Mouse (Mus musculus) forebrain, embryonic 11.5 days (tissue): ENCODE data around the gene Gm10217. TPM values are rescaled to one million over a fixed set of nuclear protein-coding genes. Genes with fewer than 3 reads are reported as not detected.

ENCODE experiments used
- ATAC-seq: fragments of 200-750 bp; cut with Nextera tagmentation; replicated peaks from 2 replicates; pipeline ENCODE4 v1.8.0; 2017; ENCODE audit warnings: moderate TSS enrichment; ENCODE audit not compliant: low FRiP score
- DNase-seq: peaks from one replicate; pipeline ENCODE4 v3.0.0-alpha.2; 2017; ENCODE audit warnings: low spot score
- H3K27ac ChIP-seq: fragments of 300-500 bp; sonication (generic); 2 replicates; pipeline ENCODE4 v1.5.1; 2014; ENCODE audit warnings: low read depth, low read length
- H3K27me3 ChIP-seq: fragments of 300-500 bp; sonication (generic); 2 replicates; pipeline ENCODE4 v1.6.1; 2014; ENCODE audit warnings: mild to moderate bottlenecking, low read length, mixed read lengths; ENCODE audit not compliant: control insufficient read depth, insufficient read depth
- H3K36me3 ChIP-seq: fragments of 300-500 bp; sonication (generic); 2 replicates; pipeline ENCODE4 v1.6.1; 2014; ENCODE audit warnings: mild to moderate bottlenecking, low read length, moderate library complexity, mixed read lengths; ENCODE audit not compliant: control insufficient read depth, insufficient read depth
- H3K4me1 ChIP-seq: fragments of 300-500 bp; sonication (generic); replicated peaks from 2 replicates; pipeline ENCODE4 v1.6.1; 2014; ENCODE audit warnings: low read length, mixed read lengths; ENCODE audit not compliant: control insufficient read depth, insufficient read depth
- H3K4me2 ChIP-seq: fragments of 300-500 bp; sonication (generic); 2 replicates; pipeline ENCODE4 v1.6.1; 2014; ENCODE audit warnings: low read depth, mild to moderate bottlenecking, low read length, moderate library complexity, mixed read lengths; ENCODE audit not compliant: severe bottlenecking
- H3K4me3 ChIP-seq: fragments of 300-500 bp; sonication (generic); 2 replicates; pipeline ENCODE4 v1.5.1; 2014; ENCODE audit warnings: low read depth, low read length
- H3K9ac ChIP-seq: fragments of 300-500 bp; sonication (generic); 2 replicates; pipeline ENCODE4 v1.6.1; 2014; ENCODE audit warnings: low read length
- H3K9me3 ChIP-seq: fragments of 300-500 bp; sonication (generic); 2 replicates; pipeline ENCODE4 v1.6.1; 2016; ENCODE audit warnings: low read length, mixed read lengths; ENCODE audit not compliant: control insufficient read depth
- whole genome bisulfite sequencing: fragments of 180-500 bp; shearing (Covaris S2); extraction: QIAGEN DNeasy Blood & Tissue Kit; methylation state at CpG from one replicate; pipeline ENCODE4 v1.1.7; 2014; 5-methylcytosine and 5-hydroxymethylcytosine counted together
- polyA plus RNA-seq: library from polyadenylated mRNA; unstranded; fragments of >200 nt; fragmentation: Nextera tagmentation; extraction: Ambion mirVana; gene quantifications from 2 replicates; pipeline ENCODE4 v1.2.1, GENCODE M21; 2014

Gm10217 gene
- not detected in 2 replicates for polyA plus RNA-seq

GRCm38 (mm10) chr8:9863951-9864350, at the start of gene Gm10217:
Gm10217 (plus strand) TSS chr8:9864251.
- 80% methylated on average over 3 of the region's 3 CpGs for WGBS
- H3K27ac ChIP-seq, result no peak within 1 kb of the TSS
- ATAC-seq (no peak), DNase-seq (no peak)
- no peaks in the 10 kb centered on the region for H3K27me3 ChIP-seq
- no peak within 1 kb of the TSS for H3K4me3 ChIP-seq
- H3K9me3 ChIP-seq, result no peaks in the 10 kb centered on the region
- no peaks in the 10 kb centered on the region for H3K36me3 ChIP-seq
- H3K4me2 ChIP-seq, result no peak within 1 kb of the TSS
- H3K4me1 ChIP-seq, result no peaks in the 10 kb centered on the region
- no peak within 1 kb of the TSS for H3K9ac ChIP-seq

GRCm38 (mm10) chr8:9824770-9825169, 39.3 kb upstream of the Gm10217 start:
- H3K4me2 ChIP-seq, result no peak overlapping the region
- 83% methylated on average over 8 of the region's 8 CpGs for WGBS
- no peak overlapping the region for H3K4me3 ChIP-seq
- no peaks in the 10 kb centered on the region for H3K36me3 ChIP-seq
- H3K9me3 ChIP-seq, result no peaks in the 10 kb centered on the region
- ATAC-seq (no peak), DNase-seq (no peak)
- H3K27ac ChIP-seq, result no peak overlapping the region
- no peaks in the 10 kb centered on the region for H3K27me3 ChIP-seq
- no peak overlapping the region for H3K9ac ChIP-seq
- no peaks in the 10 kb centered on the region for H3K4me1 ChIP-seq

- 94% methylated on average over 3 of the region's 3 CpGs for WGBS
- no peak for DNase-seq
- no peak for ATAC-seq
Measured at GRCm38 (mm10) chr8:9840257-9840656, 23.8 kb upstream of the Gm10217 start.

GRCm38 (mm10) chr8:9859286-9859685, 4.8 kb upstream of the Gm10217 start:
- Histone ChIP-seq H3K27me3 (no peaks in the 10 kb centered on the region), H3K36me3 (no peaks in the 10 kb centered on the region), H3K9ac (no peak overlapping the region), H3K9me3 (no peaks in the 10 kb centered on the region), H3K27ac (no peak overlapping the region), H3K4me1 (no peaks in the 10 kb centered on the region), H3K4me3 (no peak overlapping the region), H3K4me2 (no peak overlapping the region)
- DNase-seq (no peak), ATAC-seq (no peak)
- WGBS, result 19% methylated on average over 2 of the region's 2 CpGs

More at GRCm38 (mm10) chr8:9840257-9840656, 23.8 kb upstream of the Gm10217 start:
- H3K4me3 ChIP-seq, result no peak overlapping the region
- no peaks in the 10 kb centered on the region for H3K27me3 ChIP-seq
- no peak overlapping the region for H3K27ac ChIP-seq
- H3K9me3 ChIP-seq, result no peaks in the 10 kb centered on the region
- H3K4me1 ChIP-seq, result no peaks in the 10 kb centered on the region
- no peak overlapping the region for H3K9ac ChIP-seq
- H3K36me3 ChIP-seq, result no peaks in the 10 kb centered on the region
- H3K4me2 ChIP-seq, result no peak overlapping the region

GRCm38 (mm10) chr8:9860539-9861203, 3.4 kb upstream of the Gm10217 start:
- H3K36me3 ChIP-seq, result no peaks in the 10 kb centered on the region
- H3K27ac ChIP-seq, result no peak overlapping the region
- H3K9ac ChIP-seq, result no peak overlapping the region
- H3K27me3 ChIP-seq, result no peaks in the 10 kb centered on the region
- no peak for ATAC-seq
- H3K9me3 ChIP-seq, result no peaks in the 10 kb centered on the region
- H3K4me3 ChIP-seq, result no peak overlapping the region
- H3K4me1 ChIP-seq, result no peaks in the 10 kb centered on the region
- DNase-seq, result no peak
- no peak overlapping the region for H3K4me2 ChIP-seq
- WGBS, result 84% methylated on average over 10 of the region's 10 CpGs

- WGBS, result 88% methylated on average over 9 of the region's 9 CpGs
Measured at GRCm38 (mm10) chr8:9865150-9865549, 1.1 kb downstream of the Gm10217 start.

GRCm38 (mm10) chr8:9868094-9868493, 4.0 kb downstream of the Gm10217 start:
- Histone ChIP-seq H3K4me2 (no peak overlapping the region), H3K9ac (no peak overlapping the region), H3K27ac (no peak overlapping the region), H3K9me3 (no peaks in the 10 kb centered on the region), H3K4me3 (no peak overlapping the region), H3K36me3 (no peaks in the 10 kb centered on the region), H3K27me3 (no peaks in the 10 kb centered on the region), H3K4me1 (no peaks in the 10 kb centered on the region)
- DNase-seq (no peak), ATAC-seq (no peak)
- 59% methylated on average over 3 of the region's 3 CpGs for WGBS

More at GRCm38 (mm10) chr8:9865150-9865549, 1.1 kb downstream of the Gm10217 start:
- no peak for ATAC-seq
- no peaks in the 10 kb centered on the region for H3K36me3 ChIP-seq
- no peaks in the 10 kb centered on the region for H3K4me1 ChIP-seq
- H3K4me3 ChIP-seq, result no peak overlapping the region
- DNase-seq, result no peak
- H3K27me3 ChIP-seq, result no peaks in the 10 kb centered on the region
- no peak overlapping the region for H3K9ac ChIP-seq
- no peaks in the 10 kb centered on the region for H3K9me3 ChIP-seq
- no peak overlapping the region for H3K27ac ChIP-seq
- H3K4me2 ChIP-seq, result no peak overlapping the region

GRCm38 (mm10) chr8:9876241-9876640, 12.2 kb downstream of the Gm10217 start:
- Histone ChIP-seq H3K9me3 (no peaks in the 10 kb centered on the region), H3K4me2 (no peak overlapping the region), H3K4me3 (no peak overlapping the region), H3K27me3 (no peaks in the 10 kb centered on the region), H3K4me1 (no peaks in the 10 kb centered on the region), H3K9ac (no peak overlapping the region), H3K27ac (no peak overlapping the region), H3K36me3 (no peaks in the 10 kb centered on the region)
- ATAC-seq, result no peak
- DNase-seq, result no peak
- WGBS, result 91% methylated on average over 1 of the region's 1 CpGs

GRCm38 (mm10) chr8:9879921-9880320, 15.9 kb downstream of the Gm10217 start:
- no peaks in the 10 kb centered on the region for H3K36me3 ChIP-seq
- H3K27me3 ChIP-seq, result no peaks in the 10 kb centered on the region
- no peak for DNase-seq
- H3K9ac ChIP-seq, result no peak overlapping the region
- H3K4me3 ChIP-seq, result no peak overlapping the region
- H3K4me1 ChIP-seq, result no peaks in the 10 kb centered on the region
- no peaks in the 10 kb centered on the region for H3K9me3 ChIP-seq
- WGBS, result 90% methylated on average over 4 of the region's 4 CpGs
- no peak overlapping the region for H3K27ac ChIP-seq
- no peak for ATAC-seq
- no peak overlapping the region for H3K4me2 ChIP-seq
